Mouse (Mus musculus) kidney, postnatal 10 days (tissue): ENCODE results near the gene B4galt2.

Source experiments
- DNase-seq: peaks from one replicate; pipeline ENCODE4 v3.0.0; 2021; ENCODE audit warnings: mixed read lengths

The B4galt2 gene

GRCm38 (mm10) chr4:117906196-117906595, 22.9 kb upstream of the B4galt2 start:
- DNase-seq: no peak

- no peak for DNase-seq
These were observed 21.5 kb upstream of the B4galt2 start for GRCm38 (mm10) chr4:117904761-117905160.

DNA sequence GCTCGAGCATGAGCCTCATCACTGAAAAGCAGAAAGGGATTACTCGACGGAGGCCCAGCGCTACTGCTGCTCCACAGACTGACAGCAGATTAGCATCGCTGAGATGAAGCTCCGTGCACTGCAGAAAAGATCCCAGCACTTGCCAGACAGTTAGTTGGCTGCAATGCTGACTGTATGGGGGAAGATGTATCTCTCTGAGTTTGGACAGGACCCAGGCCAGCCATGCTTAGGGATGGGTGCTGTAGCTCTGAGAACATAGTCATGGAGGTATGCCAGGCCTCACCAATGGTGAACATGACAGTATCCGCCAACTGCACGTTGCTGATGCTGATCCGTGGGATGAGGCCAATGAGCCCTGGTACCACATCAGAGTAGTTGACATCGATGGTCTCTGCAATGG, 20.8 kb upstream of the B4galt2 start:
- DNase-seq: no peak

GRCm38 (mm10) chr4:117898111-117898510, 14.8 kb upstream of the B4galt2 start:
- DNase-seq: no peak

- no peak for DNase-seq
These were observed 12.7 kb upstream of the B4galt2 start for GRCm38 (mm10) chr4:117896031-117896430.

DNA sequence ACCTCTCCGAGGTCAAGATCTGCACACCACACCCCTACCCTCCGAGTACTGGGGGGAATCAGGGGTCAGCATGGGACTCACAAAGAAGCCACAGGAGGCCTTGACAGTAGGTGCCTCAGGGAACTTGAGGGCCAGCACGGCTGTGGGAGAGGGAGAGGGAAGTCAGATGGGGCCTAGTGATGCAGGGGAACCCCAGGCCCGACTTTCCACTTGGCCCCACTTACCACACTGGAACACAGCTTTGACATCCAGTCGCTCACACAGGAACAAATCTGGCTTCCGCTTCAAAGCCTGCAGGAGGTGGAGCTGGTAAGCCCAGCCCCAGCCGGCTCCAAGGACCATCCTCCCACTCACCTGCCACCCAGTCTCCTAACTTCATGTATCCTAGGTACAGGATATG, 12.1 kb upstream of the B4galt2 start:
- no peak for DNase-seq

DNA sequence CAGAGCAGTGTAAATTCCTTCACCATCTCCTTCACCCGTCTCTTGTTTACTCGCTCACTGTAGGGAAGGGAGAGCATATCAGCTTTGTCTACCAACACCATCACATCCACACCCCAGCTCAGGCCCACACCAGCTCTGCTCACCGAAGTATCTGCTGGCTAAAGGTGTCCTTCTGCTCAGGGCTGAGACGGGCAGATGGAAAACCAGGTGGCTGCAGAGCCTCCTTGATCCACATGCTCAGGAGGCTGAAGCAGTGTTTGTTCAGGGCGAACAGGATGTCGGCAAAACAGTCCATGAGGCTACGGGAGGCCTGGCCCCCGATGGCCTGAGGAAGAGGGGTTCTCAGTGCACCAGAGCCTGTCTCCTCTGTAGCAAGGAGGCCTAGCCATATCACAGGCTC, 11.3 kb upstream of the B4galt2 start:
- no peak for DNase-seq

DNA sequence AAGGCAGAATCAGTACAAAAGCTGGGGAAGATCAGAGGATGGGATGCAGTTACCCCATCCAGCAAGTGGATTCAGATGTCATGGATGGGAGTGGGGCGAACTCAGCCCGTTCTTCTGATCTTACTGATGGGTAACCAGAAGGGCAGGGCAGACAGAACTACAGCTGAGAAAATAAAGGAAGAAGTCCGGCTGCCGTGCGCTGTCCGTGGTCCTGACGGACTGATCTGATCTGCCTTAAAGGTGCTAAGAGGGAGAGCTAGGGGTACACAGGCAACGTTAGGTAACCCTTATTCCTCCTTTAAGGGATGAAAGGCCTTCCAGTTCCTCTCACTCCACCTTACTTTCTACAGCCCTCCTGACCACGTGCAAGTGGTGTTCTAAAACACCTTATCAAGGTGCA, 10.1 kb upstream of the B4galt2 start:
- DNase-seq: peak; percentile 87

GRCm38 (mm10) chr4:117891738-117892161, 8.5 kb upstream of the B4galt2 start, which contains the start of gene Dph2:
TSS of gene Dph2 (minus strand) at chr4:117892032.
- peak; percentile 86 for DNase-seq

DNA sequence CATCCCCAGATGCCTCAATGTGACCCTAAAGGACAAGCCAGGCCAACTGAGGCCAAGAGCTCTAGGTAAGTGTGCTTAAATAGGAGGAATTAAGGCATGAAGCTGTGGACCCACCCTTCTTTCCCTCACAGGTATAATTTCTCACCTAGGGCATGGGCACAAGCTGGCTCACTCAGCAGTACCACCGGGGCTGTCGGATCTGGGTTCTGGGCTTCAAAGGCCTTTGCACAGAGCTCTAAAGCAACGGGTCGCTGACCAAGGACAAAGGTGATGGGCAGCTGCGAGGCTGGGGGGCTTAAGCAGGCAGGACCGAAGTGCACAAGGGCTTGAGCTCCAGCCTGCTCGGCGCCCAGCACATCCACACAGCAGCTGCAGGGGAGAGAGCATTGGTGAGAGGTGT, 7.5 kb upstream of the B4galt2 start:
- no peak for DNase-seq

DNA sequence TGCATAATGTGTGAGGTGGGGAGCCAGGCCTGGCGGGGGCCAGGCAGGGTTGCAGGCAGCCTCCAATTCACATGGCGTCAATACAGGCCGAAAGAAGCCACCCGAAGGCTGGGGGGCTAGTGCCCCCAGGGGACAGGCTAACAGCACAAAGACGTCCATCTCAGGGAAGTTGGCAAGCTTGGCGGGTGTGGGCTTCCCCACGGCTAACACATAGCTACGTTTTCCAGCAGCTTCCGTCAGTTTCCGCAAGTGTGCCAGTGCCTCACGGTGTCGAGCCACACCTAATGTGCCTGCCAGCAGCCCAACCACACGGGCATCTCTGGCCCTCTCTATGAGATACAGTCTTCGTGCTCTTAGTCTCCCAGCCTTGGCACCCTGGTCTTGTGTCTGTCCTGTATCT, 6.7 kb upstream of the B4galt2 start:
- no peak for DNase-seq

DNA sequence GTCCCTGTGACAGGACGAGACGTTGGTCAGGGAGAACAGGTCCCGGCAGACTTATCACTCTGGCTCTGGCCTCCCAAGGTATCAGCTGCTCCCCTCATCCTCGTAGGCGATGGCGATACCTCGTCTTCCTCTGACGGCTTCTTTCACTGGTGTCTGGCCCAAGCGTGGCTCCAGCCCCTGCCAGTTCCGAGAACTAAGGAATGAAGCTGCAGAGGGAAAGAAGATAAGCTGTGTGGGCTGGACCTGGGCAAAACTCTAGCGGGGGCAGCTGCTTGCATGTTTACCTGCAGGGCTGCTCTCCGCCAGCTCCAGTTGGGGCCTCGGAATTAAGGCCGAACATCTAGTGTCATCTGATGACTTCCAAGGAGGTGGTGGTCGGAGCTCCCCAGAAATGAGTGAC, 6.2 kb upstream of the B4galt2 start:
- no peak for DNase-seq

GRCm38 (mm10) chr4:117887920-117888319, 4.6 kb upstream of the B4galt2 start:
- no peak for DNase-seq

GRCm38 (mm10) chr4:117887133-117887532, 3.8 kb upstream of the B4galt2 start, which contains the start of gene Atp6v0b:
TSS of gene Atp6v0b (minus strand) at chr4:117887333.
- peak; percentile 98 for DNase-seq

DNA sequence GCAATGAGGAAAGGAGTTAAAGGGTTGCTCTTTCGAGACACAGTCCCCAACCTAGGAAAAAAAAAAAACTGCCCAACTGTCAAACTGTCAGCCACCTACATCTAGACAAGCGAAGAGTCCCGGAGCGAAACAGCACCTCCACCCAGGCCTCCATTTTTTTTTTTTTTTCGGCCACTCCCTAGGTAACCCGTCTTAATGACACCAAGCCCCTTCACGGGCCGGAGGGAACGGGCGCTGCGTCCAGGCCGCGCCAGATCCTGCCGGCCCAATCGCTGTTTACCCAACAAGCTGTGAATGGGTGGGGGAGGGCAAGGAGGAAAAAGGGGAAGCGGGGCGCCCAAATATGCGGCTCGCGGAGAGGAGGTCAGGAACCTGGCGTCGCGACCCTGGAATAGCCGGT, 3.4 kb upstream of the B4galt2 start:
- DNase-seq: peak; percentile 54

DNA sequence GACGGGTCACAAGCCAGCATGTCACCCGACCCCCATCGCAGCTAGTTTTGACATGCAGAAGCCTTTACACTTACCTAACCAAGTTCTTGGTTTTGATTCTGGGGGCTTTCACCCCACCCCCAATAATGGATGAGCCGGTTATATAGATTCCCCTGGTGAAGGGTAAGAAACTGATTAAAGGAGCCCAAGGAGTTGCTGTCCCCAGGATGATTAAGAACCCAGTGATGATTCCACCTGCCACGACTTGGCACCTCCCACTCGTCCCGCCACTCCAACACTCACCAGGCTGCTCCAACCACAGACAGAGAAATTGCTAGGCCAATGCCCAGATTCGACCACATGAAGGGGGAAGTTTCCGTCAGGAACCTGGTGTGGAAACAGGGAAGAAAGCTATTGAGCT, 2.7 kb upstream of the B4galt2 start:
- DNase-seq: no peak

DNA sequence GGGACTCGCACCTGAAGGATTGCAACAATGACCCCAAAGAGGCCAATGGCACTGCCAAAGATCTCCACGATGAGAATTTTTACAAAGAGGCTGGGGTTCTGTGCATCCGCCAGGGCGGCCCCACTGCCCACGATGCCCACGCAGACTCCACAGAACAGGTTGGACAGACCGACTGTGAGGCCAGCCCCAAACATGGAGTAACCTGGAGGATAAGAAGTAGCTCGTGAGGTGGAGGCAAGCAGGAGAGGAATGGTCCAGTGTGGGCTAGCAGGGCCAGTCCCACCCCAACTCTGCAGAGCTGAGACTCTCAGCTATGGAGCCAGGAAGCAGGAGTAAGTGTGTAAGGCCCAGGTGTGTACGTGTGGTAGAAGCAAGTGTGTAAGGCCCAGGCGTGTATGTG, 1.8 kb upstream of the B4galt2 start:
- no peak for DNase-seq

GRCm38 (mm10) chr4:117884146-117884545, 859 bp upstream of the B4galt2 start:
- no peak for DNase-seq

DNA sequence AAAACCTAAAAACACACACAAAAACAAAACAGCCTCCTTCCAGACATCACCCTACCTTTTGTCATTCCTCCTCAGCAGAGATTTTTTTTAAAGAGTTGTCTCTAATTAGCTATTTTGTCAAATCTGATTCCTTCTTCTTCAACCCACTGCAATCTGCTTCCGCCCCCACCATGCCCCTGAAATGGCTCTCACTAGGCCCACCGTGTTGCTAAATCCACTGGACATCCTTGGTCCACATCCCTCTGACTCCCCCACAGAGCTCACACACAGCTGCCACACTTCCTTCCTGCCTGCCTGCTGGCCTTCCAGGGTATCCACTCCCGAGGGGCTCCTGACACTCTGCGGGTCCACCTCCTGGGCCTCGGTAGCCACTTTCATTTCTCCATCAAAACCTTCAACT, 4.6 kb downstream of the B4galt2 start:
- no peak for DNase-seq

DNA sequence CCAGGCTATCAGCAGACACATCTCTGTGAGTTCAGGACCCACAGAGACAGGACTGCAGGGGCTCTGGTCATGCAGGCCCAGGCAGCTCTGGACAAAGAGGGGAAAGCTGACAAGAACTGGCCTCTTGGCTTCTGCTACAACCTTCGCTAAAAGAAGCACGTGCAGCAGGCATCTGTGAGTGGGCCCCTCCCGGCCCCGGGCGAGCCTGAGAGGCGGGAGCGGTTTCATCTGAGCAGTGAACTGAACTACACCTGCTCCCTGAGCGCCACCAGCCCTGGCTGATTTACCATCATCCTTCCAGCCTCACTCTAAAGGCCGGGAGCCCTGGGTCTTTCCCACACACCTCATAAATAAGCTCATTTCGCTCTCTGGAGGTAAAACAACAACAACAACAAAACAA, 5.0 kb downstream of the B4galt2 start:
- no peak for DNase-seq

GRCm38 (mm10) chr4:117873615-117874014, 9.7 kb downstream of the B4galt2 start:
- DNase-seq: no peak

DNA sequence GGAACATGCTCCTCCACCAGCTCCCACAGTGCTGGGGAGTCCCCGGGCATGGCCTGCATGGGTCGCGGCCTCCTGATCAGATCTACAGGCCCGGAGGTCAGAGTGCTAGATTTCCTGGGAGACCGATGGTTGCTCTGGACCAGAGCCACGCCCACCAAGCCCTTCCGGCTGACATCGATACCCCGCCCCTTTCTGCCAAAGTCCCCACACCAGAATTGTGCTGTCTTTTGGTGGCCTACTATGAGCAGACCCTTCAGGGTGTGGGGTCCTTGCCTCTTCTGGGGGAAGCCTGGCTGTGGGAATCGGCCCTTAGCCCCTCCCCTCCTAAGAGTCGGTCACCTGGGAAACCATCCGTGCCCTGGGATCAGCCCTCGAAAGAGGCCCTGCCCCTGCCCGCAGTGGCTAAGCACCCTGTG, 10.8 kb downstream of the B4galt2 start, which contains the start of gene Ccdc24:
Ccdc24 (minus strand) TSS at position 87 of the 416 bp plus-strand sequence.
- DNase-seq: peak; percentile 57

- no peak for DNase-seq
These were observed 11.5 kb downstream of the B4galt2 start for GRCm38 (mm10) chr4:117871787-117872186.

DNA sequence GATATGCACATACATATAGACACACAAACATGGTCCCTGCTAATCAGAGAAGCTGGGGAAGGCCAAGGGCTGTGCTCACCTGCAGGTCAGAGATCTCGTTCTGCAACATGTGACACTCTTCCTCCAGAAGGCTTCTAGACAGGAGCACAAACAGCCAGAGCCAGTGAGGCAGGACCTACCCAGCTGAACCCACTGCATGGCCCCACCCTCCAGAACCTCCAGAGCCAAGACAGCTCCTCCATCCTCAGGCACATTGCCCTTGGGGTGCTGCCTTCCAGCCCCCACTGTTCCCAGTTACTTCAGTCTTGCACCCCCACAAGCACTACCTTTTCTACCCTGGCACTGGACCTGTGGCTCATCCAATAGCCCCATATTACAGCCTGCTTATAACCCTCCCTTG, 12.8 kb downstream of the B4galt2 start:
- no peak for DNase-seq

DNA sequence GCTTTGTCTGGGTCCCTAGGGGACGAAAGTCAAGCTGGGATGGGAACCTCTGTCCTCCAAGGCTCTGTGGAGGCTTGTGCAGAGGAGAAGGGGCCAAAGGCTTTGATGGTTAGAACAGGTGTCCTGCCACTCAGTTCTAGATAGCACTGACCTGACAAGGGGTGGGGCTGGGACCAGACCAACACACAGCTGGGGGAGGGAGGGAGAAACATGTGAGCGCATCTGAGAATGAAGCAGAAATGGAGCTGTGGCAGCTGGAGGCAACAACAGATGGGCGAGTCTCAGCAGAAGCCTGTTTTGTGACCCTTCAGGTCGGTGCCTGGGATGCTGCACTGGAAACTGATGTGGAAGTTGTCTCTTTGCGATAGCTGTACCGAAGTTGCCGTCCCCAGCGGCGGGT, 14.0 kb downstream of the B4galt2 start:
- no peak for DNase-seq

DNA sequence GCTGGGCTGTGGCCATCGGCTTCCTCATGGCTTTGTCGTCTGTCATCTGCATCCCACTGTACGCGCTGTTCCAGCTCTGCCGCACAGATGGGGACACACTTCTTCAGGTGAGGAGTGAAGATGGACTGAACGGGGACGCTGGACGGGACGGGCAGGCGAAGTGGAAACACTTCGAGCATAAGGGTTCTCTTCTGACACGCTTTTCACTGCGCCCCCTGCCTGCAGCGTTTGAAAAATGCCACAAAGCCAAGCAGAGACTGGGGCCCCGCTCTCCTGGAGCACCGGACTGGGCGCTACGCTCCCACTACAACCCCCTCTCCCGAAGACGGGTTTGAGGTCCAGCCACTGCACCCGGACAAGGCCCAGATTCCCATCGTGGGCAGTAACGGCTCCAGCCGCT, 15.5 kb downstream of the B4galt2 start:
- DNase-seq: peak; percentile 82
